Mouse (Mus musculus): ENCODE measurements at regions not wholly inside any gene's neighbourhood (a gene's known extent, or its start where the extent isn't known, plus 50 kb on each side); places are given as distances from the start of the nearest gene placed in this dataset.

GRCm38 (mm10) chrX:12375796-12376195, 211.8 kb upstream of the Atp6ap2 start:
- ATAC-seq (ENCODE audit: low FRiP score), result no peak
- Histone ChIP-seq H3K9me3 (ENCODE audit: control insufficient read depth, low read length) (no peaks in the 10 kb centered on the region), H3K27me3 (ENCODE audit: control insufficient read depth, insufficient read depth, low read length) (no peaks in the 10 kb centered on the region; the same call in 1 of the 2 replicates), H3K4me1 (ENCODE audit: control insufficient read depth, insufficient read depth, low read length) (no peaks in the 10 kb centered on the region), H3K27ac (ENCODE audit: low read depth, low read length) (no peak overlapping the region), H3K4me3 (ENCODE audit: low read depth, low read length) (no peak overlapping the region), H3K36me3 (ENCODE audit: control insufficient read depth, insufficient read depth, low read length) (no peaks in the 10 kb centered on the region), H3K9ac (ENCODE audit: low read length) (no peak overlapping the region), H3K4me2 (no peak overlapping the region)
- 70% methylated on average over 1 of the region's 1 CpGs for WGBS
- DNase-seq (ENCODE audit: low spot score, missing footprints), result no peak

GRCm38 (mm10) chrX:12376238-12376980, 211.2 kb upstream of the Atp6ap2 start:
- Histone ChIP-seq H3K9me3 (ENCODE audit: control insufficient read depth, low read length) (no peaks in the 10 kb centered on the region), H3K27me3 (ENCODE audit: control insufficient read depth, insufficient read depth, low read length) (no peaks in the 10 kb centered on the region; the same call in 1 of the 2 replicates), H3K4me2 (no peak overlapping the region), H3K4me3 (ENCODE audit: low read depth, low read length) (no peak overlapping the region), H3K36me3 (ENCODE audit: control insufficient read depth, insufficient read depth, low read length) (no peaks in the 10 kb centered on the region), H3K4me1 (ENCODE audit: control insufficient read depth, insufficient read depth, low read length) (no peaks in the 10 kb centered on the region), H3K9ac (ENCODE audit: low read length) (no peak overlapping the region), H3K27ac (ENCODE audit: low read depth, low read length) (no peak overlapping the region)
- DNase-seq (ENCODE audit: low spot score, missing footprints), result no peak
- WGBS, result 77% methylated on average over 6 of the region's 6 CpGs
- ATAC-seq (ENCODE audit: low FRiP score), result no peak

- no peak for ATAC-seq (ENCODE audit: low FRiP score)
- no peaks in the 10 kb centered on the region; the same call in 1 of the 2 replicates for H3K27me3 ChIP-seq (ENCODE audit: control insufficient read depth, insufficient read depth, low read length)
- H3K36me3 ChIP-seq (ENCODE audit: control insufficient read depth, insufficient read depth, low read length), result no peaks in the 10 kb centered on the region
- H3K4me1 ChIP-seq (ENCODE audit: control insufficient read depth, insufficient read depth, low read length), result no peaks in the 10 kb centered on the region
- no peak overlapping the region for H3K4me2 ChIP-seq
- WGBS, result 82% methylated on average over 7 of the region's 7 CpGs
- H3K9ac ChIP-seq (ENCODE audit: low read length), result no peak overlapping the region
- H3K27ac ChIP-seq (ENCODE audit: low read depth, low read length), result no peak overlapping the region
- no peaks in the 10 kb centered on the region for H3K9me3 ChIP-seq (ENCODE audit: control insufficient read depth, low read length)
- no peak for DNase-seq (ENCODE audit: low spot score, missing footprints)
- no peak overlapping the region for H3K4me3 ChIP-seq (ENCODE audit: low read depth, low read length)
These were observed 210.2 kb upstream of the Atp6ap2 start for GRCm38 (mm10) chrX:12377441-12377840.

- H3K4me1 ChIP-seq (ENCODE audit: control insufficient read depth, insufficient read depth, low read length), result no peaks in the 10 kb centered on the region; the same call in 1 of the 2 replicates
- DNase-seq (ENCODE audit: low spot score, missing footprints) (peak; percentile 84), ATAC-seq (ENCODE audit: low FRiP score) (peak; percentile 69)
- WGBS, result 70% methylated on average over 7 of the region's 7 CpGs
- H3K36me3 ChIP-seq (ENCODE audit: control insufficient read depth, insufficient read depth, low read length), result no peaks in the 10 kb centered on the region
- no peak overlapping the region for H3K9ac ChIP-seq (ENCODE audit: low read length)
- no peak overlapping the region for H3K27ac ChIP-seq (ENCODE audit: low read depth, low read length)
- no peaks in the 10 kb centered on the region for H3K9me3 ChIP-seq (ENCODE audit: control insufficient read depth, low read length)
- H3K4me2 ChIP-seq, result no peak overlapping the region
- no peak overlapping the region for H3K4me3 ChIP-seq (ENCODE audit: low read depth, low read length)
- H3K27me3 ChIP-seq (ENCODE audit: control insufficient read depth, insufficient read depth, low read length), result no peaks in the 10 kb centered on the region
These were observed 195.3 kb upstream of the Atp6ap2 start for GRCm38 (mm10) chrX:12392145-12392825.

- H3K4me3 ChIP-seq (ENCODE audit: low read depth, low read length), result no peak overlapping the region
- H3K27ac ChIP-seq (ENCODE audit: low read depth, low read length), result no peak overlapping the region
- no peaks in the 10 kb centered on the region for H3K4me1 ChIP-seq (ENCODE audit: control insufficient read depth, insufficient read depth, low read length)
- no peaks in the 10 kb centered on the region for H3K36me3 ChIP-seq (ENCODE audit: control insufficient read depth, insufficient read depth, low read length)
- DNase-seq (ENCODE audit: low spot score, missing footprints) (no peak), ATAC-seq (ENCODE audit: low FRiP score) (no peak)
- H3K27me3 ChIP-seq (ENCODE audit: control insufficient read depth, insufficient read depth, low read length), result no peaks in the 10 kb centered on the region
- H3K4me2 ChIP-seq, result no peak overlapping the region
- H3K9ac ChIP-seq (ENCODE audit: low read length), result no peak overlapping the region
- H3K9me3 ChIP-seq (ENCODE audit: control insufficient read depth, low read length), result no peaks in the 10 kb centered on the region
- whole genome bisulfite sequencing, result 75% methylated on average over 3 of the region's 3 CpGs
These were observed 178.3 kb upstream of the Atp6ap2 start for GRCm38 (mm10) chrX:12409319-12409718.

GRCm38 (mm10) chrX:12425566-12425965, 162.0 kb upstream of the Atp6ap2 start:
- 80% methylated on average over 6 of the region's 6 CpGs for WGBS
- no peaks in the 10 kb centered on the region; the same call in 1 of the 2 replicates for H3K27me3 ChIP-seq (ENCODE audit: control insufficient read depth, insufficient read depth, low read length)
- no peak for ATAC-seq (ENCODE audit: low FRiP score)

GRCm38 (mm10) chrX:12426664-12427063, 160.9 kb upstream of the Atp6ap2 start:
- H3K27me3 ChIP-seq (ENCODE audit: control insufficient read depth, insufficient read depth, low read length), result no peaks in the 10 kb centered on the region; the same call in 1 of the 2 replicates
- H3K9ac ChIP-seq (ENCODE audit: low read length), result no peak overlapping the region
- H3K9me3 ChIP-seq (ENCODE audit: control insufficient read depth, low read length), result no peaks in the 10 kb centered on the region
- H3K4me3 ChIP-seq (ENCODE audit: low read depth, low read length), result no peak overlapping the region
- no peak overlapping the region for H3K4me2 ChIP-seq
- H3K36me3 ChIP-seq (ENCODE audit: control insufficient read depth, insufficient read depth, low read length), result no peaks in the 10 kb centered on the region
- DNase-seq (ENCODE audit: low spot score, missing footprints), result peak; percentile 84
- ATAC-seq (ENCODE audit: low FRiP score), result peak; percentile 57; the same call in 1 of the 2 replicates
- 39% methylated on average over 4 of the region's 4 CpGs for WGBS
- H3K4me1 ChIP-seq (ENCODE audit: control insufficient read depth, insufficient read depth, low read length), result peaks cover 3% of the 10 kb centered on the region
- H3K27ac ChIP-seq (ENCODE audit: low read depth, low read length), result no peak overlapping the region

More at GRCm38 (mm10) chrX:12425566-12425965, 162.0 kb upstream of the Atp6ap2 start:
- Histone ChIP-seq H3K9ac (ENCODE audit: low read length) (no peak overlapping the region), H3K4me3 (ENCODE audit: low read depth, low read length) (no peak overlapping the region), H3K4me2 (no peak overlapping the region), H3K36me3 (ENCODE audit: control insufficient read depth, insufficient read depth, low read length) (no peaks in the 10 kb centered on the region), H3K4me1 (ENCODE audit: control insufficient read depth, insufficient read depth, low read length) (peaks cover 3% of the 10 kb centered on the region), H3K9me3 (ENCODE audit: control insufficient read depth, low read length) (no peaks in the 10 kb centered on the region), H3K27ac (ENCODE audit: low read depth, low read length) (no peak overlapping the region)
- DNase-seq (ENCODE audit: low spot score, missing footprints), result no peak

GRCm38 (mm10) chrX:12432289-12432688, 155.3 kb upstream of the Atp6ap2 start:
- WGBS, result 96% methylated on average over 2 of the region's 2 CpGs

GRCm38 (mm10) chrX:12435656-12436055, 151.9 kb upstream of the Atp6ap2 start:
- Histone ChIP-seq H3K4me2 (no peak overlapping the region), H3K27ac (ENCODE audit: low read depth, low read length) (no peak overlapping the region), H3K4me3 (ENCODE audit: low read depth, low read length) (no peak overlapping the region), H3K9ac (ENCODE audit: low read length) (no peak overlapping the region), H3K27me3 (ENCODE audit: control insufficient read depth, insufficient read depth, low read length) (no peaks in the 10 kb centered on the region), H3K9me3 (ENCODE audit: control insufficient read depth, low read length) (no peaks in the 10 kb centered on the region), H3K4me1 (ENCODE audit: control insufficient read depth, insufficient read depth, low read length) (no peaks in the 10 kb centered on the region), H3K36me3 (ENCODE audit: control insufficient read depth, insufficient read depth, low read length) (no peaks in the 10 kb centered on the region)
- WGBS, result 56% methylated on average over 8 of the region's 8 CpGs
- no peak for DNase-seq (ENCODE audit: low spot score, missing footprints)
- no peak for ATAC-seq (ENCODE audit: low FRiP score)

More at GRCm38 (mm10) chrX:12432289-12432688, 155.3 kb upstream of the Atp6ap2 start:
- H3K9ac ChIP-seq (ENCODE audit: low read length), result no peak overlapping the region
- no peak for DNase-seq (ENCODE audit: low spot score, missing footprints)
- H3K36me3 ChIP-seq (ENCODE audit: control insufficient read depth, insufficient read depth, low read length), result no peaks in the 10 kb centered on the region
- no peaks in the 10 kb centered on the region for H3K9me3 ChIP-seq (ENCODE audit: control insufficient read depth, low read length)
- no peak for ATAC-seq (ENCODE audit: low FRiP score)
- no peaks in the 10 kb centered on the region for H3K27me3 ChIP-seq (ENCODE audit: control insufficient read depth, insufficient read depth, low read length)
- H3K4me3 ChIP-seq (ENCODE audit: low read depth, low read length), result no peak overlapping the region
- no peaks in the 10 kb centered on the region for H3K4me1 ChIP-seq (ENCODE audit: control insufficient read depth, insufficient read depth, low read length)
- no peak overlapping the region for H3K27ac ChIP-seq (ENCODE audit: low read depth, low read length)
- no peak overlapping the region for H3K4me2 ChIP-seq
